Mouse (Mus musculus): ENCODE results near the gene Ttbk1. TPM values are rescaled to one million over a fixed set of nuclear protein-coding genes. Genes with fewer than 3 reads are reported as not detected.

The Ttbk1 gene
- polyA plus RNA-seq, 1 experiment from 2014 or later = 6.5 TPM

GRCm38 (mm10) chr17:46484021-46484431, 3.4 kb downstream of the Ttbk1 start:
- peak; percentile 12; the same call in 1 of the 2 replicates for ATAC-seq (ENCODE audit: low FRiP score)
- Histone ChIP-seq H3K4me3 (replicated peaks; ENCODE audit: low read length) (peak overlapping the region; percentile 31), H3K4me2 (replicated peaks) (peak overlapping the region; percentile 77), H3K4me1 (replicated peaks; ENCODE audit: control insufficient read depth, insufficient read depth, low read length) (peaks cover 37% of the 10 kb centered on the region), H3K36me3 (replicated peaks; ENCODE audit: control insufficient read depth, insufficient read depth) (peaks cover 31% of the 10 kb centered on the region), H3K27ac (no peak overlapping the region), H3K9ac (peak overlapping the region; percentile 60), H3K27me3 (ENCODE audit: control insufficient read depth, insufficient read depth, low read length) (no peaks in the 10 kb centered on the region), H3K9me3 (ENCODE audit: control insufficient read depth, low read length) (no peaks in the 10 kb centered on the region)
- WGBS = under 1% methylated on average over 13 of the region's 13 CpGs
- no peak for DNase-seq (ENCODE audit: low spot score)

DNA sequence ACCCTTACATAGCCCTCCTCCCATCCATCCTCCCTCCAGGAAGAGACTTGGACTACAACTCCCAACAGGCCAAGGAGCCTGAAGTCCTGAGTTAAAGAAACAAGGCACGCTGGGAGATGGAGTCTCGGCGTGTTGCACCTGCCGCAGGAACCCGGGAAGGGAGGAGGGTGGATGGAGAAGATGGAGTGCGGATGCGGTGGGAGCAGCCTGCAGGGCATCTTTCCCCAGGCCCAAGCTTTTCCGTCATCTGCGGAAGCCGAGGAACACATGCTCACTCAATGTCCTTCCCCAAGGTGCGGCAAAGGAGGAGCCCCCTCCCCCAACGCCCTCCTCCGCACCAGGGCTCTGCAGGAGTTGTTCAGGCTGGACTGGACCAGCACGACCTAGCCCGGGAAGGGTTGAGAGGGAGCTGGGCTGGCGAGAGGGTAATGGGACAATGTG, 3.9 kb downstream of the Ttbk1 start:
- peaks cover 36% of the 10 kb centered on the region for H3K36me3 ChIP-seq (replicated peaks; ENCODE audit: control insufficient read depth, insufficient read depth)
- H3K4me3 ChIP-seq (replicated peaks; ENCODE audit: low read length) = peak overlapping the region; percentile 31
- peaks cover 37% of the 10 kb centered on the region for H3K4me1 ChIP-seq (replicated peaks; ENCODE audit: control insufficient read depth, insufficient read depth, low read length)
- no peak overlapping the region for H3K27ac ChIP-seq
- 1% methylated on average over 16 of the region's 16 CpGs for WGBS
- H3K9ac ChIP-seq = peak overlapping the region; percentile 60
- no peaks in the 10 kb centered on the region for H3K9me3 ChIP-seq (ENCODE audit: control insufficient read depth, low read length)
- DNase-seq (ENCODE audit: low spot score) = peak; percentile 55
- H3K27me3 ChIP-seq (ENCODE audit: control insufficient read depth, insufficient read depth, low read length) = no peaks in the 10 kb centered on the region
- peak; percentile 36; the same call in 1 of the 2 replicates for ATAC-seq (ENCODE audit: low FRiP score)
- peak overlapping the region; percentile 77 for H3K4me2 ChIP-seq (replicated peaks)

DNA sequence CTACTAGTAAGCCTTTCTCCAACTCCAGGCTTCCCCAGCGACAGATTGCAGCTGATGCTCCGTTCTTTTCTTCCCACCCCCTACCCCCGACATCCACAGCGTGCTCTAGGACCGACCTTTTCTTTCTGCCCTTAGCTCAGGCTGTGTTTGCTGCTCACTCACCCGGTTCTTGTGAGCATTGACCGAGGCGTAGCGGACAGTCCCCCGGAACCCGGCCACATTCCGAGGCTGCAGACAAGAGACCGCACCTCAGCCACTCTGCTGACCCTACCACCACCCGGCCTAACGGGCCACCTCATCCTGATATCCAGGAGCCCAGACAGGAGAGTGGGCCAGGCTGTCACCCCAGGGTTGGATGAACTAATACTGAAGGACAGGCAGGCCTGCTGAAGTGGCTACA, 10.2 kb downstream of the Ttbk1 start:
- whole genome bisulfite sequencing = 78% methylated on average over 15 of the region's 15 CpGs
- Histone ChIP-seq H3K27ac (no peak overlapping the region), H3K4me1 (replicated peaks; ENCODE audit: control insufficient read depth, insufficient read depth, low read length) (no peaks in the 10 kb centered on the region), H3K9me3 (ENCODE audit: control insufficient read depth, low read length) (no peaks in the 10 kb centered on the region), H3K27me3 (ENCODE audit: control insufficient read depth, insufficient read depth, low read length) (no peaks in the 10 kb centered on the region), H3K4me3 (replicated peaks; ENCODE audit: low read length) (no peak overlapping the region), H3K4me2 (replicated peaks) (no peak overlapping the region), H3K9ac (no peak overlapping the region), H3K36me3 (replicated peaks; ENCODE audit: control insufficient read depth, insufficient read depth) (peaks cover 94% of the 10 kb centered on the region)
- ATAC-seq (ENCODE audit: low FRiP score) (no peak), DNase-seq (ENCODE audit: low spot score) (no peak)

DNA sequence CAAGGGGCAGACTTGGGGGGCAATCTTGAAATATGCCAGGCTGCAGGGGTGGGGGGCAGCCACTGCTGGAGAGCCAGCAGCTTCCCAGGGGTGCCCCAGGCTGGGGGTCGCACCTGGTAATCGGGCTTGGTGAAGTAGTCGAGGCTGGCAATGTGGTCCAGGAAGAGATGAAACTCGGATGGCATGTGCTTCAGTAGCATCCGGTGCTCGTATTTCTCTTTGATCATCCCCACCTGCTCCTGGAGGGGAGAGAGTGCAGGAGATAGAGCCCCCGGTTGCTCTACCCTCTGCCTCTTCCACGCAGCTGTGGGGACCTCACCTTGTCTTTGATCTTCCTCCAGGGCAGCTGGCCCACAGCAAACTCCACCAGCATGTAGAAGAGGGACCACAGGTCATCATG, 10.9 kb downstream of the Ttbk1 start:
- Histone ChIP-seq H3K36me3 (replicated peaks; ENCODE audit: control insufficient read depth, insufficient read depth) (peaks cover 95% of the 10 kb centered on the region), H3K9ac (no peak overlapping the region), H3K9me3 (ENCODE audit: control insufficient read depth, low read length) (no peaks in the 10 kb centered on the region), H3K27me3 (ENCODE audit: control insufficient read depth, insufficient read depth, low read length) (no peaks in the 10 kb centered on the region), H3K27ac (no peak overlapping the region), H3K4me1 (replicated peaks; ENCODE audit: control insufficient read depth, insufficient read depth, low read length) (no peaks in the 10 kb centered on the region), H3K4me3 (replicated peaks; ENCODE audit: low read length) (no peak overlapping the region), H3K4me2 (replicated peaks) (no peak overlapping the region)
- DNase-seq (ENCODE audit: low spot score) (no peak), ATAC-seq (ENCODE audit: low FRiP score) (no peak)
- WGBS = 88% methylated on average over 8 of the region's 8 CpGs

DNA sequence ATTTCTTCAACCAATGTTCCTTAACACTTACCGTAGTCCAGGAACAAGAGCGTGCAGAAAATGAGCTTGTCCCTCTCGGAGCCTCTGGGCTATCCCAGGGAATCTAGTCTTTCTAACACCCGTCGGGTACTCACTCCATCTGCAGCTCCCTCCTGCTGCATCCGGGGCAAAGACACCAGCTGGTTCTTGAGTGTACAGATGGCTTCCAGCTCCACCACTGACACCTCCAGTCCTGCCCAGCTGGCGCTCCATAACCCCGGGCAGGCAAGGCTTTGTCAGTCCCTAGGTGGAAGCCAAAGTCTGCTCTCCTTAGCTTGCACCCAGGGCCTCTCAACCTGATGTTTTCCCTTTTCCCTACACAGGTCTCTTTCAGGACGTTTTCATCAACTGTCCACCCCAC, 19.6 kb downstream of the Ttbk1 start:
- ATAC-seq (ENCODE audit: low FRiP score) (no peak), DNase-seq (ENCODE audit: low spot score) (no peak)
- no peaks in the 10 kb centered on the region for H3K4me1 ChIP-seq (replicated peaks; ENCODE audit: control insufficient read depth, insufficient read depth, low read length)
- no peaks in the 10 kb centered on the region for H3K9me3 ChIP-seq (ENCODE audit: control insufficient read depth, low read length)
- H3K4me2 ChIP-seq (replicated peaks) = no peak overlapping the region
- no peak overlapping the region for H3K4me3 ChIP-seq (replicated peaks; ENCODE audit: low read length)
- H3K27me3 ChIP-seq (ENCODE audit: control insufficient read depth, insufficient read depth, low read length) = no peaks in the 10 kb centered on the region
- 71% methylated on average over 9 of the region's 9 CpGs for WGBS
- H3K9ac ChIP-seq = no peak overlapping the region
- peaks cover 85% of the 10 kb centered on the region for H3K36me3 ChIP-seq (replicated peaks; ENCODE audit: control insufficient read depth, insufficient read depth)
- no peak overlapping the region for H3K27ac ChIP-seq

DNA sequence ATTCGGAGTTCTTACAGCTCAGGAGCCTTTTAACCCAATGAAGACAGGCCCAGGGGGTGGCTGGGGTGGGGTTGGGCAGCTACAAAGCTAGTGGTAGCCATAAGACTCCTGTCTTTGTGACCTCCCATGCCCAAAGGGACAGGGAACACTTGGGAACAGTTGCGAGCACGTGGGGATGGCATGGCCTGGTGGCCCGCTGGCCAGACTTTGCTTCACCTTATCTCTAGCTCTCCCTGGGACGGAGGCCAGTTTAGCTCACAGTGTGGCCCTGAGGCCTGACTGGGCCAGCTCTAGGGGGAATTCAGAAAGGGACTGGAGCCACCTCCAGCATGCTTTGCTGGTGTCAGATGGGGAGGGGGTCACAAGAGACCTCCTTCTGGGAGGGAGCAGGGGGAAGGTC, 25.2 kb downstream of the Ttbk1 start:
- H3K9ac ChIP-seq = no peak overlapping the region
- H3K4me3 ChIP-seq (replicated peaks; ENCODE audit: low read length) = no peak overlapping the region
- no peaks in the 10 kb centered on the region for H3K9me3 ChIP-seq (ENCODE audit: control insufficient read depth, low read length)
- peaks cover 7% of the 10 kb centered on the region for H3K27me3 ChIP-seq (ENCODE audit: control insufficient read depth, insufficient read depth, low read length)
- H3K4me2 ChIP-seq (replicated peaks) = no peak overlapping the region
- ATAC-seq (ENCODE audit: low FRiP score) (no peak), DNase-seq (ENCODE audit: low spot score) (no peak)
- WGBS = 83% methylated on average over 5 of the region's 5 CpGs
- H3K27ac ChIP-seq = no peak overlapping the region
- H3K4me1 ChIP-seq (replicated peaks; ENCODE audit: control insufficient read depth, insufficient read depth, low read length) = no peaks in the 10 kb centered on the region
- H3K36me3 ChIP-seq (replicated peaks; ENCODE audit: control insufficient read depth, insufficient read depth) = peaks cover 71% of the 10 kb centered on the region

DNA sequence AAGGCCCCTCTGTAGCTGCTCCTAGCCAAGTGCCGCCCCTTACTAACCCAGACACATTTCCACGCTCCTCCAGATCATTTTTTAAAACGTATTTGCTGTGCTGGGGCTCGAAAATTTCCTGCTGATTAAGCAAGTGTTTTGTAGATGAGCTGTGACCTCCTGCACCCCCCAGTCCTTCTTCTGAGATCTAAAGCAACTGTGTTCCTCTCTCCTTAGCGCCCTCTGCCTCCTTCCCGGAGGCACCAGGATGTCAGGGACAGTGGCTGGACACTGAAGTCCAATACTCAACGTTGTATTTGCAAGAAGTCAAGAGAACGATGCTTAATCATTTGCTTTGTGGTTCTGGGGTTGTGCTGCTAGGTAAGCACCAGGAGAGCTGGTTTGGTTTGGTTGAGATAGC, 26.1 kb downstream of the Ttbk1 start:
- no peak for ATAC-seq (ENCODE audit: low FRiP score)
- WGBS = 22% methylated on average over 8 of the region's 8 CpGs
- Histone ChIP-seq H3K27me3 (ENCODE audit: control insufficient read depth, insufficient read depth, low read length) (peaks cover 8% of the 10 kb centered on the region), H3K4me3 (replicated peaks; ENCODE audit: low read length) (0 out of 2 replicates have a peak overlapping the region, but pooled peaks have one; percentile 8), H3K4me1 (replicated peaks; ENCODE audit: control insufficient read depth, insufficient read depth, low read length) (no peaks in the 10 kb centered on the region), H3K27ac (no peak overlapping the region), H3K36me3 (replicated peaks; ENCODE audit: control insufficient read depth, insufficient read depth) (peaks cover 62% of the 10 kb centered on the region), H3K4me2 (replicated peaks) (peak overlapping the region; percentile 33; the same call in 1 of the 2 replicates), H3K9me3 (ENCODE audit: control insufficient read depth, low read length) (no peaks in the 10 kb centered on the region), H3K9ac (0 out of 2 replicates have a peak overlapping the region, but pooled peaks have one; percentile 3)
- no peak for DNase-seq (ENCODE audit: low spot score)

DNA sequence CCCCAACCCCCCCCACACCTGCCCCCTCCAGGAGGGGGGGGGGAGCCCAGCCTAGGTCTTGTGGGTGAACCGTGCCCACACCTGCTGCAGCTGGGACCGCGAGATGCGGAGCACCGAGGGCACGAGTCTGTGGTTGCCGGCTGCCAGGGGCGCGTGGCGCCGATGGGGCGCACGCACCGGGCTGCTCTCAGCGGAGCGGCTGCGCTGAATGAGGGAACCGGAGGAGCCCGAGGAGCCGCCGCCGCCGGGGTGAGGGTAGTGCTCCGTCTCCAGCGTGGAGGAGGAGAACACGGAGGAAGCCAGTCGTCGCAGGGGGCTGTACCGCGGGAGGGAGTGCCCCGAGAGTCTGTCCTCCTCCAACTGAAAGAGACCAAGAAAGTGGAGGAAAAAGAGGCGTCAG, 26.8 kb downstream of the Ttbk1 start:
- Histone ChIP-seq H3K27ac (no peak overlapping the region), H3K9ac (0 out of 2 replicates have a peak overlapping the region, but pooled peaks have one; percentile 3), H3K27me3 (ENCODE audit: control insufficient read depth, insufficient read depth, low read length) (peaks cover 10% of the 10 kb centered on the region), H3K36me3 (replicated peaks; ENCODE audit: control insufficient read depth, insufficient read depth) (peaks cover 58% of the 10 kb centered on the region), H3K4me3 (replicated peaks; ENCODE audit: low read length) (peak overlapping the region; percentile 8; the same call in 1 of the 2 replicates), H3K9me3 (ENCODE audit: control insufficient read depth, low read length) (no peaks in the 10 kb centered on the region), H3K4me2 (replicated peaks) (peak overlapping the region; percentile 33), H3K4me1 (replicated peaks; ENCODE audit: control insufficient read depth, insufficient read depth, low read length) (peaks cover 3% of the 10 kb centered on the region)
- WGBS = 5% methylated on average over 32 of the region's 32 CpGs
- no peak for ATAC-seq (ENCODE audit: low FRiP score)
- DNase-seq (ENCODE audit: low spot score) = no peak

DNA sequence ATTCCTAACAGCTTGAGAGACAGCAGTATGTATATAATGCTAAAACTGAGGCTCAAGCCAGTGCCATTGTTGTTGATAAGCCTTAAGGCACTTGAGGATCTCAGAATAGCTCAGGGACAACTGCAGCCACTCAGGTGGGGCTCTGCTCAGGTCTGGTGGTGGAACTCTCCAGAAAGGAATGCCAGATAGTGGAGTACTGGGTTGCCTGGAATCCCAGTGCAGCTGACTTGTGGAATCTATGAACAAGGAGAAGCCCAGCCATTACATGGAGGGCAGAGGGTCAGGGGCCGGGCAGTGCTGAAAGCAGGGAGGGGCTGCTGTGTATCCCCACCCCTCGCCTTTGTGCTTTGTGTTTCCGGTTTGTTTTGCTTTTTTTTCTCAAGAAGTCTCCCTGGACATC, 29.0 kb downstream of the Ttbk1 start:
- WGBS = 34% methylated on average over 3 of the region's 3 CpGs
- H3K9me3 ChIP-seq (ENCODE audit: control insufficient read depth, low read length) = no peaks in the 10 kb centered on the region
- no peak overlapping the region for H3K4me3 ChIP-seq (replicated peaks; ENCODE audit: low read length)
- peaks cover 45% of the 10 kb centered on the region for H3K36me3 ChIP-seq (replicated peaks; ENCODE audit: control insufficient read depth, insufficient read depth)
- no peak overlapping the region for H3K27ac ChIP-seq
- DNase-seq (ENCODE audit: low spot score) (no peak), ATAC-seq (ENCODE audit: low FRiP score) (no peak)
- H3K4me2 ChIP-seq (replicated peaks) = no peak overlapping the region
- peaks cover 25% of the 10 kb centered on the region for H3K4me1 ChIP-seq (replicated peaks; ENCODE audit: control insufficient read depth, insufficient read depth, low read length)
- no peak overlapping the region for H3K9ac ChIP-seq
- peaks cover 10% of the 10 kb centered on the region for H3K27me3 ChIP-seq (ENCODE audit: control insufficient read depth, insufficient read depth, low read length)

DNA sequence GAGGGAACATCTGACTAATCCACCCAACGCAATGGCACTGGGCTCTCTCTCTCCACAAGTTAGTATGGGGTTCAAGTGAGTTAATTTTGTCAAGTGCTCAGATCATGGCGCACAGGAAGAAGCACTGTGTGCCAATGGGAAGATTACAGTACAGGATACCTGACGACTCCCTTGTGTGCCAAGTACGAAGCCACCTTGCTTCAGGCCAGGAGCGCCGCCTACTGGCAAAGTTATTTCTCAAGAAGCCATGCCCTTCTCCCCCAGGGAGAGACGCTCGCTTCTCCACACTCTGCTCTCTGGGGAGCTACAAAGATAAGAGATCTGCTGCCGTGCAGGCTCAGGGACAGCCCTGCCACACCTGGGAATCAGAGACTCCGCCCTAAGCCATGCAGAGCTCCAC, 29.7 kb downstream of the Ttbk1 start:
- H3K4me1 ChIP-seq (replicated peaks; ENCODE audit: control insufficient read depth, insufficient read depth, low read length) = peaks cover 26% of the 10 kb centered on the region
- ATAC-seq (ENCODE audit: low FRiP score) = no peak
- H3K4me2 ChIP-seq (replicated peaks) = no peak overlapping the region
- no peak for DNase-seq (ENCODE audit: low spot score)
- H3K9me3 ChIP-seq (ENCODE audit: control insufficient read depth, low read length) = no peaks in the 10 kb centered on the region
- H3K36me3 ChIP-seq (replicated peaks; ENCODE audit: control insufficient read depth, insufficient read depth) = peaks cover 38% of the 10 kb centered on the region
- WGBS = 15% methylated on average over 10 of the region's 10 CpGs
- H3K27me3 ChIP-seq (ENCODE audit: control insufficient read depth, insufficient read depth, low read length) = peaks cover 10% of the 10 kb centered on the region
- H3K27ac ChIP-seq = no peak overlapping the region
- no peak overlapping the region for H3K4me3 ChIP-seq (replicated peaks; ENCODE audit: low read length)
- no peak overlapping the region for H3K9ac ChIP-seq
